Mouse (Mus musculus): Measurements from ENCODE around the gene Morc3.

Morc3 gene

DNA sequence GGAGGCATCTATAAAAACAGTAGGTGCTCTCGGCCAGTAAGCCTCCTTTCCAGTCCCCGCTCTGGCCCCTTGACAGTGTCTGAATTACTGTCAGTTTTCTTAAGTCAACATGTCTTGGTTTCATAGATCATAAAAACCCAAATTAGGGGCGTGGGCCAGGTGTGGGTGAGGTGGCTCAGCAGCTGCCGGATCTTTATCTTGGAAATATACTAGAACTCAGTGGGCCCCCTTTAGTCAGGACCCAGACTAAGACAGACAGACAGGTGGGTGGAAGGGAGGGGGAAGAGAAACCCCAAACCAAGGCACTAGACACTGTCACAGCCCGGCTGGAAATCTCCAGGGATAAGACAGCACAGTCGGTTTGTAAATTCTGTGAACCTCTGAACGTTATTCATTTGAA lies 91.9 kb downstream of the Morc3 start:
- DNase-seq (ENCODE audit: low spot score), result no peak

Data from ovary, postnatal 10 days (tissue).